Mouse (Mus musculus) hindbrain, embryonic 12.5 days (tissue): ENCODE measurements at regions not wholly inside any gene's neighbourhood (a gene's known extent, or its start where the extent isn't known, plus 50 kb on each side); places are given as distances from the start of the nearest gene placed in this dataset.

Experiments
- ATAC-seq: fragments of 200-750 bp; cut with Nextera tagmentation; 2 replicates; pipeline ENCODE4 v1.8.0; 2017; ENCODE audit warnings: moderate TSS enrichment; ENCODE audit not compliant: low FRiP score
- H3K27ac ChIP-seq: fragments of 300-500 bp; sonication (generic); 2 replicates; pipeline ENCODE4 v1.5.1; 2016; ENCODE audit warnings: mild to moderate bottlenecking
- H3K27me3 ChIP-seq: fragments of 300-500 bp; sonication (generic); 2 replicates; pipeline ENCODE4 v1.6.1; 2016; ENCODE audit warnings: mild to moderate bottlenecking
- H3K36me3 ChIP-seq: fragments of 300-500 bp; sonication (generic); 2 replicates; pipeline ENCODE4 v1.6.1; 2016; ENCODE audit warnings: mild to moderate bottlenecking
- H3K4me1 ChIP-seq: fragments of 300-500 bp; sonication (generic); 2 replicates; pipeline ENCODE4 v1.6.1; 2016
- H3K4me2 ChIP-seq: fragments of 300-500 bp; sonication (generic); replicated peaks from 2 replicates; pipeline ENCODE4 v1.6.1; 2016; ENCODE audit warnings: mild to moderate bottlenecking
- H3K4me3 ChIP-seq: fragments of 300-500 bp; sonication (generic); 2 replicates; pipeline ENCODE4 v1.5.1; 2016; ENCODE audit warnings: mild to moderate bottlenecking
- H3K9ac ChIP-seq: fragments of 300-500 bp; sonication (generic); 2 replicates; pipeline ENCODE4 v1.6.1; 2016; ENCODE audit warnings: mild to moderate bottlenecking, moderate library complexity
- H3K9me3 ChIP-seq: fragments of 300-500 bp; sonication (generic); replicated peaks from 2 replicates; pipeline ENCODE4 v1.6.1; 2016; ENCODE audit warnings: mild to moderate bottlenecking
- WGBS: fragments of 180-500 bp; shearing (Covaris S2); methylation state at CpG from one replicate; pipeline ENCODE4 v1.1.7; 2016; 5-methylcytosine and 5-hydroxymethylcytosine counted together

- H3K27ac ChIP-seq = no peak overlapping the region
- no peaks in the 10 kb centered on the region for H3K36me3 ChIP-seq
- no peak overlapping the region for H3K9ac ChIP-seq
- no peak overlapping the region for H3K4me3 ChIP-seq
- peaks cover 9% of the 10 kb centered on the region for H3K27me3 ChIP-seq
- H3K4me1 ChIP-seq = no peaks in the 10 kb centered on the region
- WGBS = 79% methylated on average over 3 of the region's 3 CpGs
- no peak for ATAC-seq
- H3K4me2 ChIP-seq = no peak overlapping the region
- H3K9me3 ChIP-seq = no peaks in the 10 kb centered on the region
Measured at GRCm38 (mm10) chr12:10866907-10867538, 283.8 kb downstream of the Kcns3 start.

- Histone ChIP-seq H3K27me3 (peaks cover 3% of the 10 kb centered on the region), H3K4me3 (no peak overlapping the region), H3K9ac (no peak overlapping the region), H3K36me3 (no peaks in the 10 kb centered on the region), H3K9me3 (no peaks in the 10 kb centered on the region), H3K27ac (no peak overlapping the region), H3K4me2 (no peak overlapping the region), H3K4me1 (no peaks in the 10 kb centered on the region)
- ATAC-seq = no peak
- 93% methylated on average over 2 of the region's 2 CpGs for WGBS
Measured at GRCm38 (mm10) chr12:10865294-10865693, 285.6 kb downstream of the Kcns3 start.

DNA sequence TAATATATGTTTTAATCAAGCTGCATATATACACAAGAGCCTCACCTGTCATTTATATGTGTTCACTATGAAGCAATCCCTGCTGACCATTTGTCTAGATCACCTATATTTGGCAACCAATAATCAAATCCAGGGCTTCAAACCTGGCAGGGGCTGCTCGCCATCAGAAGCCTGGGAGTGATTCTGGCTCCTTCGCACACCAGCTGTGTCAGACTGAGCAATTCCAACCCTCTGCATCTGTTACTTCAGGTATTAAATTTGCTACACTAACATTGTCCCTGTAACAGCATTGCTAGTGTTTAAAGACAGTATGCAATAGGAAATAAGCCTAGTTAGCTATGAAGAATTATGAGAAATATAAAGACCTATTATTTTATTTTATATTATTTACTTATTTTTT, 330.5 kb downstream of the Kcns3 start:
- Histone ChIP-seq H3K4me2 (no peak overlapping the region), H3K4me3 (no peak overlapping the region), H3K4me1 (no peaks in the 10 kb centered on the region), H3K36me3 (no peaks in the 10 kb centered on the region), H3K27ac (no peak overlapping the region), H3K9me3 (no peaks in the 10 kb centered on the region), H3K9ac (no peak overlapping the region), H3K27me3 (no peaks in the 10 kb centered on the region)
- ATAC-seq = no peak
- WGBS = 81% methylated on average over 2 of the region's 2 CpGs

- Histone ChIP-seq H3K27me3 (no peaks in the 10 kb centered on the region), H3K9me3 (no peaks in the 10 kb centered on the region), H3K27ac (no peak overlapping the region), H3K9ac (no peak overlapping the region), H3K36me3 (no peaks in the 10 kb centered on the region), H3K4me1 (no peaks in the 10 kb centered on the region), H3K4me2 (no peak overlapping the region), H3K4me3 (no peak overlapping the region)
- ATAC-seq = no peak
- whole genome bisulfite sequencing = 37% methylated on average over 2 of the region's 2 CpGs
Measured at GRCm38 (mm10) chr12:10818083-10818482, 332.8 kb downstream of the Kcns3 start.

GRCm38 (mm10) chr12:10817516-10817915, 333.3 kb downstream of the Kcns3 start:
- Histone ChIP-seq H3K4me2 (no peak overlapping the region), H3K9me3 (no peaks in the 10 kb centered on the region), H3K4me1 (no peaks in the 10 kb centered on the region), H3K4me3 (no peak overlapping the region), H3K36me3 (no peaks in the 10 kb centered on the region), H3K9ac (no peak overlapping the region), H3K27me3 (no peaks in the 10 kb centered on the region), H3K27ac (no peak overlapping the region)
- no peak for ATAC-seq
- WGBS = 80% methylated on average over 2 of the region's 2 CpGs

- Histone ChIP-seq H3K4me2 (no peak overlapping the region), H3K4me3 (no peak overlapping the region), H3K27ac (no peak overlapping the region), H3K4me1 (no peaks in the 10 kb centered on the region), H3K27me3 (no peaks in the 10 kb centered on the region), H3K9me3 (no peaks in the 10 kb centered on the region), H3K9ac (no peak overlapping the region), H3K36me3 (no peaks in the 10 kb centered on the region)
- no peak for ATAC-seq
Measured at GRCm38 (mm10) chr12:10810597-10810996, 340.3 kb downstream of the Kcns3 start.

DNA sequence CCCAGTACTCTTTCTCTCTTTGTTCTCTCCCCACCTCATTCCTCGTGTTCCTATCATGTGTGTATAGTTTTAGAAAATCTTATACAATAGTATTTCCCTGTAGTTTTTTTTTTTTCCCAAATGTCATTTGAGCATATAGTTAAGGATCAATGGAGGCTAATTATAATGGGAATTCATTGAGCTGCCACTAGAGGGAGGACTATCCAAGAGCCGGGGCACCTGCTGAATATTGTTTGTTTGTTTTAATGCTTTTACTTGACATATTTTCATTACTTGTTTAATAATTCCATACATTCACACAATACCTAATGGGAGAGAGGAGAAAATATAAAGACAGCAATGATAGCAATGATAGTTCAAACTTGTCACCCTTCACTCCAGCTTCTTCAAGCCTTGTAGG, 346.4 kb downstream of the Kcns3 start:
- Histone ChIP-seq H3K4me1 (no peaks in the 10 kb centered on the region), H3K4me2 (no peak overlapping the region)
- 53% methylated on average over 2 of the region's 2 CpGs for WGBS

More for the DNA sequence above, 346.4 kb downstream of the Kcns3 start:
- no peak for ATAC-seq
- no peaks in the 10 kb centered on the region for H3K9me3 ChIP-seq
- no peak overlapping the region for H3K4me3 ChIP-seq
- H3K27ac ChIP-seq = no peak overlapping the region
- no peaks in the 10 kb centered on the region for H3K36me3 ChIP-seq
- no peaks in the 10 kb centered on the region for H3K27me3 ChIP-seq
- no peak overlapping the region for H3K9ac ChIP-seq
